Mouse (Mus musculus): ENCODE results near the gene Fbxo48. TPM values are rescaled to one million over a fixed set of nuclear protein-coding genes. Genes with fewer than 3 reads are reported as not detected.

Fbxo48 gene
- polyA plus RNA-seq, 1 experiment from 2014 or later: 1.2 TPM

DNA sequence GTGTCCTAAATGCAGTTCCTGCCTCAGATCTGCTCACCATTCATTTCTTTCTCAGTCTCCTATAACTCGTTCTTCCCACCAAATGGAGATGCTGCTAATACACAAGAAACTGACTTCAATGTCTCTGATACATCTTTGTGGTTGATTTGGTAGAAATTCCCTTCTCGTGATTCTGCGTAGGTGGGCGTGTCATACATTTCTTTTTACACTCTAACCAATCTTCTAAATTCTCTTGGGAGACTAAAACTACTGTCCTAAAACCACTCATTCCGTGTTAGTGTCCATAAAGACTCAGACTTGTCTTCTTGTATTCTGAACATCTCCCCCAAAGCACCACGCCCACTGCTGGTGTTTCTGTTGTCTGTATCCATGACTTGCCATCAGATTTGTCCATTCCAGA, 5.9 kb downstream of the Fbxo48 start:
- WGBS: 92% methylated on average over 6 of the region's 6 CpGs
- Histone ChIP-seq H3K27me3 (ENCODE audit: control insufficient read depth, insufficient read depth, low read length) (no peaks in the 10 kb centered on the region), H3K4me1 (ENCODE audit: control insufficient read depth, insufficient read depth, low read length) (peaks cover 6% of the 10 kb centered on the region; the same call in 1 of the 2 replicates)

DNA sequence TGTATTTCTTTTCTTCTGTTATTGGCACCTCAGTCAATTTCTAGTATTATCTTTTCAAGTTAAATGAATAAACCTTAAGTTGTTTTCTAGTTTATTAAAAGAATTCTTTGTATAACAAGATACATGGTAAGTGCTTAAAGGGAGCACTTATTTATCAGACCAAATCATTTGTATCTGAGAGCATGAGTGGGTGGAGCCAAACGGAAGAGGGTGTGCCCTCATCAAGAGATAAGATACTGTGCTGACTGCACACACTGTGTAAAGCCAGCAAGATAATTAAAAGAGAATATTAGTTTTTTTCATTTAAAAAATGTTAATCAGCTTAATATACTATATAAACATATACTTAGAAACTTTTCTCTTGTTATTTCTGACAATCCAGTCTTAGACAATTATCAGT, 7.3 kb downstream of the Fbxo48 start:
- 57% methylated on average over 1 of the region's 1 CpGs for WGBS
- Histone ChIP-seq H3K36me3 (ENCODE audit: control insufficient read depth, insufficient read depth, low read length) (no peaks in the 10 kb centered on the region), H3K9me3 (replicated peaks; ENCODE audit: control insufficient read depth, low read length) (no peaks in the 10 kb centered on the region), H3K27ac (ENCODE audit: low read length) (no peak overlapping the region), H3K4me1 (ENCODE audit: control insufficient read depth, insufficient read depth, low read length) (0 out of 2 replicates have a peak, but pooled peaks cover 2% of the 10 kb centered on the region), H3K4me2 (ENCODE audit: low read depth, low read length) (no peak overlapping the region), H3K9ac (ENCODE audit: low read length) (no peak overlapping the region), H3K27me3 (ENCODE audit: control insufficient read depth, insufficient read depth, low read length) (no peaks in the 10 kb centered on the region), H3K4me3 (replicated peaks; ENCODE audit: low read length) (no peak overlapping the region)
- ATAC-seq (ENCODE audit: insufficient read depth, low FRiP score): no peak

More for the DNA sequence above, 5.9 kb downstream of the Fbxo48 start:
- no peak overlapping the region for H3K27ac ChIP-seq (ENCODE audit: low read length)
- ATAC-seq (ENCODE audit: insufficient read depth, low FRiP score): no peak
- no peaks in the 10 kb centered on the region for H3K36me3 ChIP-seq (ENCODE audit: control insufficient read depth, insufficient read depth, low read length)
- H3K4me3 ChIP-seq (replicated peaks; ENCODE audit: low read length): no peak overlapping the region
- no peak overlapping the region for H3K4me2 ChIP-seq (ENCODE audit: low read depth, low read length)
- H3K9me3 ChIP-seq (replicated peaks; ENCODE audit: control insufficient read depth, low read length): no peaks in the 10 kb centered on the region
- no peak overlapping the region for H3K9ac ChIP-seq (ENCODE audit: low read length)

DNA sequence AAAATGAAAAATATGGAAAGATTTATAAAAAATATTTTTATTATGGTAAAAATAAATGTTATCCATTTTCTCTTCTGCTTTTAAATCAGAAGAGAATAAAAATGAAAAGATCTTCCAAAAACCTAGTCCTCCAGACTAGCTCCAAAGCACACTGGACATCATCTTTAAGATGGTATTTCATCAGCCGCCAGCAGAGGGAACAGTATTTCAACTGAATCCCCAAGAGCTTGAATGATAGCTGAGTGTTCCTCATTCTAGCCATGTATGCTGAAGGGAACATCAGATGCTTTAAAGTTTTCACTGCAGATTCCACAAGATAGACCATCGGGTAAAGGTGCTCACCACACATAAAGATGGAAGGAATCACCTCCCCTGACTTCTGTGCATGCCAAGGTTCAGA, 16.6 kb downstream of the Fbxo48 start:
- H3K9me3 ChIP-seq (replicated peaks; ENCODE audit: control insufficient read depth, low read length): no peaks in the 10 kb centered on the region
- no peaks in the 10 kb centered on the region for H3K4me1 ChIP-seq (ENCODE audit: control insufficient read depth, insufficient read depth, low read length)
- no peak overlapping the region for H3K4me2 ChIP-seq (ENCODE audit: low read depth, low read length)
- no peaks in the 10 kb centered on the region for H3K27me3 ChIP-seq (ENCODE audit: control insufficient read depth, insufficient read depth, low read length)
- 39% methylated on average over 2 of the region's 2 CpGs for WGBS
- no peaks in the 10 kb centered on the region for H3K36me3 ChIP-seq (ENCODE audit: control insufficient read depth, insufficient read depth, low read length)
- no peak overlapping the region for H3K27ac ChIP-seq (ENCODE audit: low read length)
- H3K4me3 ChIP-seq (replicated peaks; ENCODE audit: low read length): no peak overlapping the region
- no peak for ATAC-seq (ENCODE audit: insufficient read depth, low FRiP score)
- no peak overlapping the region for H3K9ac ChIP-seq (ENCODE audit: low read length)

DNA sequence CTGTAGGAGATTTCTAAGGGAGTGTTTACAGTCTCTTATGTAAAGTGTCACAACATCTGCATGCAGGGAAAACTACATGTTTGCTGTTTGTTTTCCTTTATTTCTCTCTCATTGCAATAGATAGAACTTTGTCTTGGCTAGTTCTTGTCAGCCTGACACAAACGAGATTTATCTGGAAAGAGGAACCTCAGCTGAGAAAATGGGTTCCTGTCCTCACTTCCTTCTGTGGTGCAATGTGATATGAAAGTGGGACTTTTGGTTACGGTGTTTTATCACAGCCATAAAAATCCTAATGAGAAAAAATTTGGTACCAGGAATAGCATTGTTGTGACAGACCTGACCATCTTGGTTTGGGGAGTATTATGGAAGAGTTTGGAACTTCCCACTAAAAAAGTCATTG, 18.5 kb downstream of the Fbxo48 start:
- Histone ChIP-seq H3K27me3 (ENCODE audit: control insufficient read depth, insufficient read depth, low read length) (no peaks in the 10 kb centered on the region), H3K9ac (ENCODE audit: low read length) (no peak overlapping the region), H3K36me3 (ENCODE audit: control insufficient read depth, insufficient read depth, low read length) (no peaks in the 10 kb centered on the region), H3K27ac (ENCODE audit: low read length) (no peak overlapping the region), H3K4me1 (ENCODE audit: control insufficient read depth, insufficient read depth, low read length) (no peaks in the 10 kb centered on the region), H3K9me3 (replicated peaks; ENCODE audit: control insufficient read depth, low read length) (no peaks in the 10 kb centered on the region), H3K4me2 (ENCODE audit: low read depth, low read length) (no peak overlapping the region), H3K4me3 (replicated peaks; ENCODE audit: low read length) (no peak overlapping the region)
- ATAC-seq (ENCODE audit: insufficient read depth, low FRiP score): no peak
- WGBS: 58% methylated on average over 2 of the region's 2 CpGs

DNA sequence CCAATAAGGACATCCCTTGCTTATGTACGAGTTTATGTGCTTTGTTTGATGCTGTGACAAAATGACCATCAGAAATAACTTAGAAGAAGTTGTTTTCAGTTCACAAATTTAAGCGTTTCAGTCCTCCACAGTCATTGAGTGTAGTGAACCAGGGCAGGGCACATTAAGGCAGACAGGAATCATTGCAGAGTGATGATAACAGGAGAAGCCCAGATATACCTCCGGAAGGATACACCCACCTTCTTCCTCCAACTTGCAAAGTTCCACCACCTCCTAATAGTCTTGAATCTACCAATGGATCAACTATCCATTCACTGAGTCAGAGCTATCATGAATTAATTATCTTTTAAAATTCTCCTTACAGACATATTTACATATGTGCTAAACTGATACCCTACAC, 20.9 kb downstream of the Fbxo48 start:
- no peaks in the 10 kb centered on the region for H3K9me3 ChIP-seq (replicated peaks; ENCODE audit: control insufficient read depth, low read length)
- no peaks in the 10 kb centered on the region for H3K27me3 ChIP-seq (ENCODE audit: control insufficient read depth, insufficient read depth, low read length)
- H3K27ac ChIP-seq (ENCODE audit: low read length): no peak overlapping the region
- no peaks in the 10 kb centered on the region for H3K36me3 ChIP-seq (ENCODE audit: control insufficient read depth, insufficient read depth, low read length)
- H3K4me2 ChIP-seq (ENCODE audit: low read depth, low read length): no peak overlapping the region
- WGBS: 82% methylated on average over 3 of the region's 3 CpGs
- H3K4me1 ChIP-seq (ENCODE audit: control insufficient read depth, insufficient read depth, low read length): no peaks in the 10 kb centered on the region
- no peak overlapping the region for H3K4me3 ChIP-seq (replicated peaks; ENCODE audit: low read length)
- ATAC-seq (ENCODE audit: insufficient read depth, low FRiP score): no peak
- no peak overlapping the region for H3K9ac ChIP-seq (ENCODE audit: low read length)

DNA sequence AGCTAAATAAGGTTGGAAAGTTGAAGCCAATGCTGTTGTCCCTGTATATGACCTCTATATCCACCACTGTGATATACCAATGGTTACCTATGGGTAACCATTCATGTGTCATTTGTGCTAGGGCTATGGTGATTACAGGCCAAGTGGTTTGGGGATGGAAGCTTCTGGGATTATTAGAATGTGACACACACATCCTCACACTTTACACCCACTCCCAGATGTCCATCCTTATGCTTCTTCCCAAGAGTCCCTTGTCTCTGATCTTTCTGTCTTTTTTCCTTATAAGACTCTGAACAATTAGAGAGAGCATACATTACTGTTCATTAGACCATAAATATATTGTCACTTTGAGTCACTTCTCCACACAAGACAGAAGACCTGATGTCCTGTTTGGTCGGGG, 21.9 kb downstream of the Fbxo48 start:
- Histone ChIP-seq H3K27ac (ENCODE audit: low read length) (no peak overlapping the region), H3K4me3 (replicated peaks; ENCODE audit: low read length) (no peak overlapping the region), H3K4me1 (ENCODE audit: control insufficient read depth, insufficient read depth, low read length) (no peaks in the 10 kb centered on the region), H3K9me3 (replicated peaks; ENCODE audit: control insufficient read depth, low read length) (no peaks in the 10 kb centered on the region), H3K27me3 (ENCODE audit: control insufficient read depth, insufficient read depth, low read length) (no peaks in the 10 kb centered on the region), H3K4me2 (ENCODE audit: low read depth, low read length) (no peak overlapping the region), H3K36me3 (ENCODE audit: control insufficient read depth, insufficient read depth, low read length) (no peaks in the 10 kb centered on the region), H3K9ac (ENCODE audit: low read length) (no peak overlapping the region)
- ATAC-seq (ENCODE audit: insufficient read depth, low FRiP score): no peak
- WGBS: 81% methylated on average over 1 of the region's 1 CpGs

DNA sequence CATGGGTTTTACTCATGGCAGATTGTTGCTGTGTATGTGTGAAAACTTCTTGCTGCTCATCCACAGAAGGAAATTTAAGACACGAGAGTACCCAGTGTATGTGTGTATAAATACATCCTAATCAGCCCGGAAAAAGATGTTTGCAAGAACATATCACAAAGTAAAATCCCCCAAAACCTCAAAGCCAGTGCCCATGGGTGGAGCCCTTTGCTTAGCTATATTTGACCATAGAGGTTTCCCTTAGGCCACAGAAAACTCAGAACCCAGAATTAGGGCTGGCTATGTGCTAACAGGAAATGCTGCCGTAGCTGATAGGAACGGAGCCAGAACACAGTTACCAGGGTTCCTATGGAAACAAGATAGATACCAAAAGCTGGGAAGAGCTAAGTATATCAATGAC, 25.8 kb downstream of the Fbxo48 start:
- no peak for ATAC-seq (ENCODE audit: insufficient read depth, low FRiP score)
- 64% methylated on average over 4 of the region's 4 CpGs for WGBS
- H3K9me3 ChIP-seq (replicated peaks; ENCODE audit: control insufficient read depth, low read length): no peaks in the 10 kb centered on the region

DNA sequence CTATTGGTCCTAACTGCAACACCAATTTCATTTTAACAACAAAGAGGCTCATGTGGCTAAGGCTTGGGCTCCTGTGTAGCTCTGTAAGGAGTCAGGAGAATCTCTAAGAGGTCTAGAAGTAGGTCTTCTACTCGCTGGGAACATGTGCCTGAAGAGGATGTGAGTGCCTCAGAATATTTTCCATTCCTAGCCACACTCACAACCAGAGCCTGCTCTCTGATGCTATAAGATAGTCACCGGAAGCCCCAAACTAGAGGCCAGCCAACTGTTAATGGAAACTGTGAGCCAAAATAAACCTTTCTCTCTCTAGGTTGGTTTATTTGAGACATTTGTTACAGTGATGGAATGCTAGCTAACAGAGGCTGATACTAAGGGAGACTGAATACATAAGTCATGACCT, 26.4 kb downstream of the Fbxo48 start:
- Histone ChIP-seq H3K27ac (ENCODE audit: low read length) (no peak overlapping the region), H3K9me3 (replicated peaks; ENCODE audit: control insufficient read depth, low read length) (no peaks in the 10 kb centered on the region), H3K27me3 (ENCODE audit: control insufficient read depth, insufficient read depth, low read length) (no peaks in the 10 kb centered on the region), H3K9ac (ENCODE audit: low read length) (no peak overlapping the region), H3K4me3 (replicated peaks; ENCODE audit: low read length) (no peak overlapping the region), H3K4me1 (ENCODE audit: control insufficient read depth, insufficient read depth, low read length) (no peaks in the 10 kb centered on the region), H3K36me3 (ENCODE audit: control insufficient read depth, insufficient read depth, low read length) (no peaks in the 10 kb centered on the region), H3K4me2 (ENCODE audit: low read depth, low read length) (no peak overlapping the region)
- WGBS: 61% methylated on average over 2 of the region's 2 CpGs
- no peak for ATAC-seq (ENCODE audit: insufficient read depth, low FRiP score)

More for the DNA sequence above, 25.8 kb downstream of the Fbxo48 start:
- H3K4me2 ChIP-seq (ENCODE audit: low read depth, low read length): no peak overlapping the region
- no peaks in the 10 kb centered on the region for H3K4me1 ChIP-seq (ENCODE audit: control insufficient read depth, insufficient read depth, low read length)
- no peak overlapping the region for H3K27ac ChIP-seq (ENCODE audit: low read length)
- no peaks in the 10 kb centered on the region for H3K36me3 ChIP-seq (ENCODE audit: control insufficient read depth, insufficient read depth, low read length)
- H3K4me3 ChIP-seq (replicated peaks; ENCODE audit: low read length): no peak overlapping the region
- no peak overlapping the region for H3K9ac ChIP-seq (ENCODE audit: low read length)
- no peaks in the 10 kb centered on the region for H3K27me3 ChIP-seq (ENCODE audit: control insufficient read depth, insufficient read depth, low read length)

DNA sequence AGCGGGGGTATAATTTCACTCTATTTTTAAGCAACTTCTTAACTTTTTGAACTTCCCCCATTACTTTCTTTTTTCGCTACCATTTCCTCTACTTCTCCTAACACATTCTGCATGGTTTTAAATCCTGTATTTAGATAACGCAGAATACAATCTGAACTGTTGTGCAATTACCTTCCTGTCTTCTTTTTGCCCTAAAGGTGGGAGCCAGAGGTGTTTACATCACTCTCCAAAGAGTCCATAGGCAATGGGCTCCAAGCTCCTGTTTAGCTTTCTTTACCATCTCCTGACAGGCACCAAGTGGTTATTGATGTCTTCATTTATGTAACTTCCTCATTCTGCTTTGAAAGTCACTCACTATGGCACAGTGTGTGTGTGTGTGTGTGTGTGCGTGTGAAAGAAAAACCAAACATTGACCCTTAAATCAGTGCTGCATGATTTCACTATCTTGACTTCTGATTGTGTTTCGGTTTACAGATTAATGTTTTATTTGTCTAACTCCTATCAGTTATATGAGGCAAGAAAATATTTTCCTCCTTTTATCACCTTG, 27.1 kb downstream of the Fbxo48 start:
- H3K27me3 ChIP-seq (ENCODE audit: control insufficient read depth, insufficient read depth, low read length): no peaks in the 10 kb centered on the region
- H3K27ac ChIP-seq (ENCODE audit: low read length): no peak overlapping the region
- WGBS: 62% methylated on average over 5 of the region's 5 CpGs
- no peaks in the 10 kb centered on the region for H3K4me1 ChIP-seq (ENCODE audit: control insufficient read depth, insufficient read depth, low read length)
- no peak for ATAC-seq (ENCODE audit: insufficient read depth, low FRiP score)
- H3K4me2 ChIP-seq (ENCODE audit: low read depth, low read length): no peak overlapping the region
- H3K9ac ChIP-seq (ENCODE audit: low read length): no peak overlapping the region
- no peaks in the 10 kb centered on the region for H3K36me3 ChIP-seq (ENCODE audit: control insufficient read depth, insufficient read depth, low read length)
- no peaks in the 10 kb centered on the region for H3K9me3 ChIP-seq (replicated peaks; ENCODE audit: control insufficient read depth, low read length)
- H3K4me3 ChIP-seq (replicated peaks; ENCODE audit: low read length): no peak overlapping the region
